Mouse (Mus musculus) bone marrow, adult 2 months (tissue): ENCODE data around the gene Wasl.

Experiments used
- CTCF ChIP-seq: fragments of 200-500 bp; IDR thresholded peaks from 2 replicates; pipeline ENCODE4 v1.5.1; 2011; ENCODE audit warnings: low read length, control low read depth; ENCODE audit not compliant: control insufficient read depth, insufficient read depth
- POLR2A ChIP-seq: fragments of 200-500 bp; IDR thresholded peaks from 2 replicates; pipeline ENCODE4 v1.6.1; 2011; ENCODE audit warnings: low read depth, mild to moderate bottlenecking, control low read depth, low read length, borderline replicate concordance; ENCODE audit not compliant: control insufficient read depth

- no peak for TF ChIP-seq CTCF
- TF ChIP-seq POLR2A = no peak
Observed at GRCm38 (mm10) chr6:24605631-24606030, 59.2 kb downstream of the Wasl start.
